Mouse (Mus musculus): ENCODE data around the gene Grin2d. TPM values are rescaled to one million over a fixed set of nuclear protein-coding genes. Genes with fewer than 3 reads are reported as not detected.

Gene Grin2d
- total and polyA plus RNA-seq, 3 experiments = 0.04 to 0.07 TPM; not detected in 1

- in situ Hi-C loops (cut with MboI; ENCODE audit: low pct_ligation_motif_present, low pct_unique_long_range_greater_than_20kb, low sequenced_read_pairs) (no loop called here), dilution Hi-C loops (cut with MboI; ENCODE audit: extremely low pct_ligation_motif_present, extremely low pct_unique_long_range_greater_than_20kb, low sequenced_read_pairs) (no loop called here)
- peaks cover 0 to 5% of the 10 kb centered on the region in 2 experiments for H3K36me3 ChIP-seq (replicated peaks in 1 of 2; ENCODE audit: control insufficient read depth in 1 of 2, insufficient read depth in 1 of 2, low read length in 1 of 2)
- no peak for DNase-seq (ENCODE audit: extremely low read depth)
- H3K27ac ChIP-seq (ENCODE audit: insufficient read depth, low read depth) = no peak overlapping the region
- no peaks in the 10 kb centered on the region for H3K27me3 ChIP-seq (replicated peaks)
- H3K9ac ChIP-seq (ENCODE audit: insufficient read depth, low read depth) = no peak overlapping the region
- TF ChIP-seq POLR2AphosphoS2 (IDR thresholded peaks at IDR 0.05; ENCODE audit: low read depth, low read length) (no peak), GABPA (IDR thresholded peaks at IDR 0.05; ENCODE audit: insufficient replicate concordance, low read depth, low read length) (no peak)
- peak overlapping the region in 1 of 3 experiments; percentile 22 for H3K4me3 ChIP-seq (replicated peaks in 1 of 3; ENCODE audit: low read depth in 2 of 3, low read length in 2 of 3, poor library complexity in 1 of 3)
- H3K4me1 ChIP-seq (ENCODE audit: control insufficient read depth in 1 of 2, insufficient read depth in 2 of 2) = peaks cover 3 to 22% of the 10 kb centered on the region in 2 experiments; a peak in 3 of 4 replicates
- H3K9me3 ChIP-seq (replicated peaks; ENCODE audit: low read length) = no peaks in the 10 kb centered on the region
- H3K4me2 ChIP-seq (ENCODE audit: insufficient read depth, low read depth, poor library complexity, severe bottlenecking) = no peak overlapping the region
- no peaks in the 10 kb centered on the region for H3K79me2 ChIP-seq (replicated peaks; ENCODE audit: control insufficient read depth, extremely low read depth, insufficient read depth, poor library complexity, severe bottlenecking)
Observed at GRCm38 (mm10) chr7:45895931-45896516, 17.8 kb upstream of the Grin2d start.

DNA sequence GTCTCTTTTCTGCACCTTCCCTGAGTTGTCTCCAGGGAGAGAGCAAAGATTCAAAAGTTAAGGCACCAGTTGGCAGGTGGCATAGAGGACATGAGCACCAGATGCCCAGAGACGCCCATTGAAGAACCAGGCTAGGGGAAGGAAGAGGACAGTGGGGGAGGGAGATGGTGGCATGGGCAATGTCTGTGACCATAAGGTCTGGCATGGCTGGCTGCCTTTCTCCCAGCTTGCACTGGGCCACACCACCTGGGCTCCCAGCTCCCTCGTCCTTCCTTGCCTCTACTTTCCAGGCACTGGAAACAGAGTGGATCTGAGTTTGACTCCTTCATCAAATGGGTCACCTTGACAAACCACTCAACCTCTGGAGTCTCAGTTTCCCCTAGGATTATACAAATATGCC lies 14.5 kb upstream of the Grin2d start:
- TF ChIP-seq ZKSCAN1 (IDR thresholded peaks at IDR 0.05; ENCODE audit: borderline replicate concordance, low read depth, low read length) (no peak), JUN (IDR thresholded peaks at IDR 0.05; ENCODE audit: insufficient read depth, low read depth, low read length) (no peak), ZNF384 (IDR thresholded peaks at IDR 0.05; ENCODE audit: low read depth, low read length) (no peak), TBP (conservative IDR thresholded peaks at IDR 0.05; ENCODE audit: low read depth, low read length) (no peak), USF1 (IDR thresholded peaks at IDR 0.05; ENCODE audit: low read depth, low read length) (no peak), MEF2A (IDR thresholded peaks at IDR 0.05; ENCODE audit: borderline replicate concordance, low read depth, low read length) (no peak), GABPA (IDR thresholded peaks at IDR 0.05; ENCODE audit: insufficient replicate concordance, low read depth, low read length) (no peak), SMC3 (IDR thresholded peaks at IDR 0.05; ENCODE audit: low read depth, low read length) (no peak), POLR2A (IDR thresholded peaks at IDR 0.05; ENCODE audit: low read depth, low read length) (no peak), PAX5 (IDR thresholded peaks at IDR 0.05; ENCODE audit: low read length) (no peak), TCF12 (IDR thresholded peaks at IDR 0.05; ENCODE audit: low read depth, low read length) (no peak), E2F4 (IDR thresholded peaks at IDR 0.05; ENCODE audit: insufficient replicate concordance, low read depth, low read length) (no peak), CHD1 (IDR thresholded peaks at IDR 0.05; ENCODE audit: low read depth, low read length) (no peak), NELFE (IDR thresholded peaks at IDR 0.05; ENCODE audit: low read depth, low read length) (no peak), BHLHE40 (IDR thresholded peaks at IDR 0.05; ENCODE audit: low read depth, low read length) (no peak), MAFK (IDR thresholded peaks at IDR 0.05; ENCODE audit: insufficient replicate concordance, low read length) (no peak), JUND (conservative IDR thresholded peaks at IDR 0.05; ENCODE audit: low read depth, low read length) (no peak), MXI1 (IDR thresholded peaks at IDR 0.05; ENCODE audit: low read depth, low read length) (no peak)
- no peaks in the 10 kb centered on the region for H3K27me3 ChIP-seq (replicated peaks)
- no peak overlapping the region for H3K27ac ChIP-seq (ENCODE audit: insufficient read depth, low read depth)
- DNase-seq (ENCODE audit: extremely low read depth) = no peak
- no peaks in the 10 kb centered on the region for H3K36me3 ChIP-seq (replicated peaks in 1 of 2; ENCODE audit: control insufficient read depth in 1 of 2, insufficient read depth in 1 of 2, low read length in 1 of 2)
- no peaks in the 10 kb centered on the region for H3K9me3 ChIP-seq (replicated peaks; ENCODE audit: low read length)
- dilution Hi-C loops (cut with MboI; ENCODE audit: extremely low pct_ligation_motif_present, extremely low pct_unique_long_range_greater_than_20kb, low sequenced_read_pairs) (no loop called here), in situ Hi-C loops (cut with MboI; ENCODE audit: low pct_ligation_motif_present, low pct_unique_long_range_greater_than_20kb, low sequenced_read_pairs) (no loop called here)
- no peak overlapping the region for H3K4me2 ChIP-seq (ENCODE audit: insufficient read depth, low read depth, poor library complexity, severe bottlenecking)
- no peak overlapping the region for H3K4me3 ChIP-seq (replicated peaks in 1 of 3; ENCODE audit: low read depth in 2 of 3, low read length in 2 of 3, poor library complexity in 1 of 3)
- H3K4me1 ChIP-seq (ENCODE audit: control insufficient read depth in 1 of 2, insufficient read depth in 2 of 2) = peaks cover 3 to 18% of the 10 kb centered on the region in 2 experiments; a peak in 3 of 4 replicates
- no peak overlapping the region for H3K9ac ChIP-seq (ENCODE audit: insufficient read depth, low read depth)
- H3K79me2 ChIP-seq (replicated peaks; ENCODE audit: control insufficient read depth, extremely low read depth, insufficient read depth, poor library complexity, severe bottlenecking) = no peaks in the 10 kb centered on the region

Data from CH12.LX (cell line).